Mouse (Mus musculus) adrenal gland, postnatal 0 days (tissue): ENCODE measurements around the gene Rpl6. TPM values are rescaled to one million over a fixed set of nuclear protein-coding genes. Genes with fewer than 3 reads are reported as not detected.

Experiments used
- polyA plus RNA-seq: library from polyadenylated mRNA; unstranded; fragments of >200 nt; fragmentation: Nextera tagmentation; extraction: Ambion mirVana; gene quantifications from 2 replicates; pipeline ENCODE4 v1.2.1, GENCODE M21; 2015

The Rpl6 gene
- polyA plus RNA-seq, result 524 and 568 TPM in 2 replicates

GRCm38 (mm10) chr5:121204132-121205089 lies at the start of gene Rpl6:
Gene Rpl6, plus strand, starts transcription at chr5:121204481.

GRCm38 (mm10) chr5:121190836-121191583 lies 13.3 kb upstream of the Rpl6 start, which contains the start of gene Ptpn11:
Gene Ptpn11, minus strand, starts transcription at chr5:121191397.

GRCm38 (mm10) chr5:121219980-121220731 lies 15.9 kb downstream of the Rpl6 start, which contains the start of gene Hectd4:
Gene Hectd4, plus strand, starts transcription at chr5:121220219.

Other genes starting within 250 kb of the Rpl6 start
- 2.0 and 2.7 TPM in 2 replicates for gene Rph3a, start 194.4 kb upstream of the Rpl6 start, polyA plus RNA-seq
- gene Ptpn11, start 13.1 kb upstream of the Rpl6 start, polyA plus RNA-seq, result 13.5 and 18.6 TPM in 2 replicates
- 3.1 and 4.3 TPM in 2 replicates for gene Hectd4, start 15.7 kb downstream of the Rpl6 start, polyA plus RNA-seq
- gene Trafd1, start 181.2 kb downstream of the Rpl6 start, polyA plus RNA-seq, result 54.6 and 67.4 TPM in 2 replicates
- 14.5 and 21.9 TPM in 2 replicates for gene Naa25, start 193.5 kb downstream of the Rpl6 start, polyA plus RNA-seq
- 2.1 and 5.5 TPM in 2 replicates for gene Tmem116, start 247.4 kb downstream of the Rpl6 start, polyA plus RNA-seq
- gene Erp29, start 248.0 kb downstream of the Rpl6 start, polyA plus RNA-seq, result 116 and 122 TPM in 2 replicates